Mouse (Mus musculus) cerebellum, postnatal 36 days (tissue): Measurements from ENCODE around the gene Pde4c.

Experiments
- DNase-seq, 2 experiments: peaks; one replicate each; pipeline ENCODE4 v3.0.0; 2021 to 2022; ENCODE audit warnings: mixed read lengths in 2 of 2

The Pde4c gene

GRCm38 (mm10) chr8:70768231-70768776, 44.8 kb downstream of the Pde4c start:
- DNase-seq: peak in 1 of 2 experiments; percentile 28

- DNase-seq: peak in 1 of 2 experiments; percentile 26
These were observed 45.4 kb downstream of the Pde4c start for GRCm38 (mm10) chr8:70768956-70769355.

GRCm38 (mm10) chr8:70769359-70769758, 45.8 kb downstream of the Pde4c start:
- peak; percentile 95 to 98 for DNase-seq

GRCm38 (mm10) chr8:70769858-70770257, 46.3 kb downstream of the Pde4c start:
- DNase-seq: no peak

DNA sequence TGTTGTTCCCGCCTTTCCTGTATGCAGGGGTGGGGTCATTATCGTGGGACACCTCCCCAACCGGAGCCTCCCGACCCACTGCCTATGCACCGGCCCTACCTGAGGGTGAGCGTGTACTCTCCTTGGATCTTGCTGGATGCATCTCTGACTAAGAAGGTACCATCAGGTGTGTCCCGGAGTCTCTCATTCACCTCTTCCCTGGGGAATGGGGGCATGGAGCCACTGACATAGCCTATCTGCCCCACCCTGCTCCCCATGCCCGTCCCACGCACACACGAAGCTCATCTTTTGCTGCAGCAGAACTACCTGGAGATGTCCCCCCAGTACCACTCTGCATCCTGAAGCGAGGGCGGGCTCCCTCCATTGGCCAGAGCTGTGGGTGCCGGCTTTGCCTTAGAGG, 47.2 kb downstream of the Pde4c start:
- DNase-seq: no peak

DNA sequence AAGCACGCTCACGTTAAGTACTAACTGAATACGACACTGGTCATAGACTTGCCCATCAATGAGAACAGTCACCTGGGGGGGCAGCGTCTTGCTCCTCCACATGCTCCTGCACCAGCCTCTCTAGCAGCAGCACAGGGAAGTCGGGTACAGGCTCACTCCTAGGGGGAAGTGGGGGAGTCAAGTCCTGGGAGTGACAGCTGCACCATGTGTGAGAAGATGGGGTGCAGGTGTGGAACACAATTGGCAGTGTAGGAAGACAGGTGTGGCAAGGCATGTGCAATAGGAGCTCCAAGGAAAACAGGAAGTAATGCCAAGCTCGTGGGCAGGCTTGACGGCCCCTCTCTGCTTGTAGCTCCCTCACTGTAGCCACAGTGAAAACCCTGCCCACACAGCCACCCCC, 47.7 kb downstream of the Pde4c start:
- no peak for DNase-seq

GRCm38 (mm10) chr8:70772075-70772474, 48.6 kb downstream of the Pde4c start:
- no peak for DNase-seq

DNA sequence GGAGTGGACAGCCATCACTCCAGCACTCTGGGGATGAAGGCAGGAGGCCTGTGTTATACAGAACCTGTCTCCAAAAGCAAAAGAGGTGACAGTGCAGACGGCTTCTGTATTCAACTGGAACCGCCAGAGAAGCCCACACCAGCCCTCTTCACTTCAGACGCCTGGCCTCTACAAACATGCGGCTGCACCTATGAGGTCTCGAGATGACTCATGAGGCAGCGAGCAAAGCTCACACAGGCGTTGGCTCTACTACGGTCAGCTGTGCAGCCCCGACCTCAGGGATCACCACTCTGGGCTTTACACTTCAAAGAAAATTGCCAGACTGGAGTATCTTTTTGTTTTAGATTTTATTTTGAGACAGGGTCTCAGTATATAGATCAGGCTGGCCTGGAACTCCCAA, 49.4 kb downstream of the Pde4c start:
- no peak for DNase-seq

DNA sequence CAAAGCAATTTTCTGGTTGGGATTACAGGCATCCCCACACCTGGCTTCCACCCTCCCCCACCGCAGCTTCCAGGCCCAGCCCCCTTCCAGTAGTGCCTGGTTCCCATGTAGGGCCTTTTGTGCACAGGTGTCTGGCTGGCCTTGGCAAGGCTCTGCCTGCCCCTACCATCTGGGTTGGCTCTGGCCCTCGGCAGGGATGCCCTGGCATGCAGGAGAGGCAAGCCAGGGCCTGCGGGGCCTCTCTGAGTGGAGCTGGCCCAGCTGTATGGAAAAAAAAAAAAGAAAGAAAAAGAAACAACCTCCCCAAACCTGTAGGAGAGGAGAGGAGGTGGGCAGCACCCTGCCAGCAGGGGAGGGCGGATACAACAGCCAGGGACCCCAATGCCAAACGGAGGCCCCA, 49.9 kb downstream of the Pde4c start:
- DNase-seq: peak; percentile 70 to 77

DNA sequence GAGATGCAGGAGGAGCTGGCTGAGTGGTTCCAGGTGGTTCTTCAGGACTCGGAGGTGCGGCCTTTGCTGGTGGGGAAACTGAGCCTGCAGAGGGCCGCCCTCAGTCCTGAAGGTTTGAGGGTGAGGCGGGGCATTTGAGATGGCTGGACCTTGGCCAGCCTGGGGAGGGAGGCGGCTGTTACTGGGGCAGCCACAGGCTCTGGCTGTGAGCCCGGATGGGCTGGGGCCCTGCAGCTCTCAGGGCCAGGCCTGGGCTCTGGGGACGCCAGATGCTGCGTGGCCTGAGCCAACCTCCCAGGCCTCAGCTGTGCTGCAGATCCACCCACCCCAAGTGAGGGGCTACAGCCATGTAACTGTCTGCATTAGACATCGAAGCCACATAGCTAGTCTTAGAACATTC, 50.3 kb downstream of the Pde4c start:
- peak; percentile 72 to 81 for DNase-seq

GRCm38 (mm10) chr8:70774740-70775139, 51.2 kb downstream of the Pde4c start:
- peak in 1 of 2 experiments; percentile 34 for DNase-seq

DNA sequence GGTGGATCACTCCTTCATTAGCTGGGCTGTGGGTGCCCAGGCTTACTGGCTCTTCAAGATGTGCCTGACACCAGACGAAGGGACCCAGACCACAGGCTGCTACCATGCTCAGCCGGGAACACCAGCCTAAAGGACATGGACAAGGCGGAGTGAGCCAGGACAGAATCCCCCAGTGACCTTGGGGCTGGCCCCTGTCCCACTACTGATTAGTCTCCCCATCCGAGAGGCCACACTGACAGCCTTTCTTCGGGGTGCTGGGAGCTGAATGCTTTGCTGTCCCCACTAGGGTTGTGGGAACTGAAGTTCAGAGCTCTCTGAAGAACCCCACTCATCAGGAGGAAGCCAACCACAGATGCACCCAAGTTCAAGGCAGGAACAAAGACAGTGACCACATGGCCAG, 51.7 kb downstream of the Pde4c start:
- peak in 1 of 2 experiments; percentile 33 for DNase-seq

- DNase-seq: no peak
These were observed 52.5 kb downstream of the Pde4c start for GRCm38 (mm10) chr8:70775851-70776495.

GRCm38 (mm10) chr8:70776496-70777444, 53.2 kb downstream of the Pde4c start, which contains the start of gene Pik3r2:
Gene Pik3r2 (minus strand): TSS chr8:70776713.
- DNase-seq: peak; percentile 98 to 99

DNA sequence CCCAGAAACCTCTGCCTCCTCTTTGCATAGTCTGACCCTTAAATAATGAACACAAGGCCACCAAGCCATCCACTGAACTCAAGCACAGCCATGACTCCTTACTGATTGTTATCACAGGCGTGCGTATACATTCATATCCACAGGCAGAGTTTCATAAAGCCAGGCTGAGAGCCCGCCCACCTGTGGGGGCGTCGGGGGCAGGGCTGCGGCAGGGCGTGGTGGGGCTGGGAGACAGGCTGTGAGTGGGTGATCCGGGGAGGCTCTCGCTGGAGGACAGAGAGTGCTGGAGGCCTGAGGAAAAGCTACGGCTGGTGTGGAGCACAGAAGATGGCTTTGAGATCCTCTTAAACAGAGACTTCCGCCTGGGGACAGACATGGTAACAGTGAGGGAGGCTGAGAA, 56.6 kb downstream of the Pde4c start:
- no peak for DNase-seq

- no peak for DNase-seq
These were observed 63.0 kb downstream of the Pde4c start for GRCm38 (mm10) chr8:70786291-70787050.

- no peak for DNase-seq
These were observed 63.5 kb downstream of the Pde4c start for GRCm38 (mm10) chr8:70787051-70787445.

DNA sequence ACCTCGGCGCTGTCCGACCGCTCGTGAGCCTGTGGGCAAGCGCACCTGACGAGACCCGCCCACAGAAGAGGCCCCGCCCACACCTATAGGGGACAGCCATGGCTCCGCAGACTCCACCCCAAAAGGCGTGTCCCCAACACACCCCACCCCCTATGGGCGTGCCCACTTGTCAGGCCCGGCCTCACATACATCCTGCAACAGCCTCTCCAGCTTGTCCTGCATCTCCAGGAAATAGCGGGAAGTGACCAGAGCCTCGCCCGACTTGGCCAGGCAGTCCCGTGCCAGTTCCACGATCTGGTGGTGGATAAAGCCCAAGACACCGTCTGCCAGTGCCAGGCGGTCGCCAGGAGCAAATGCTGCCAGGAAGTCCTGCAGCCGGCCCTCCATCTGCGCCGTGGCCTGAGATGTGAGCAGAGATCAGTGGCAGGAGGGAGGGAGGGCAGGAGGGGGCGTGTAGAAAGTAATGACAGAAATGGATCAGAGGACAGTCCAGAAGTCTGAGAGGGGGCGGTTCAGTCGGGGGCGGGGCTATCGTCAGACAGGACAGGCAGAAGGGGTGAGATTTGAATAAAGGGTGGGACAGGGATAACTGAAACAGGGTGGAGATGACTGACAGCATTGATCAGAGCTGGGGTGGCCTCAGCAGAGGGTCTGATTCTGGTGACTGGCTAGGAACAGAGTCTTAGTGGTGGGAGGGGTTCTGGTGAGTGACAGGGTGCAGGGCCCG, 64.6 kb downstream of the Pde4c start:
- DNase-seq: peak; percentile 86 to 89

GRCm38 (mm10) chr8:70789046-70789445, 65.5 kb downstream of the Pde4c start:
- DNase-seq: no peak

DNA sequence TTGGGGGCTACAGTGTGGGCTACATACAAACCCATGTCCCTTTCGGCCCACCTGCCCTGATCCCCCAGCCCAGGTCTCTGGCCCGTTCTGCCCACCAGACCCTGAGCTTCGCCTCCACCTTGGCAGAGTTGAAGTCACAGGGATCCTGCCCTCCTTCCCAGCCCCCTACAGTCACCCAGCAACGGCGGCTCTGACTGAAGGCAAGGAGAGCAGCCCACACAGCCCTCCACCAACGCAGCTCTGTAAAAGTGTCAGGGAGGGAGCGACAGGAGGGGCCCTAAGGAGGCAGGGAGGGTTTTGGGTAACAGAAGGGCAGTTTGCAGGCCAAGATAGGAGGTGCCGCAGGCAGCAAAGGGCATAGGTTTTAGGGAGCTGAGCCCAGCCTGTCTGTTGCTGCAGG, 67.3 kb downstream of the Pde4c start:
- no peak for DNase-seq

DNA sequence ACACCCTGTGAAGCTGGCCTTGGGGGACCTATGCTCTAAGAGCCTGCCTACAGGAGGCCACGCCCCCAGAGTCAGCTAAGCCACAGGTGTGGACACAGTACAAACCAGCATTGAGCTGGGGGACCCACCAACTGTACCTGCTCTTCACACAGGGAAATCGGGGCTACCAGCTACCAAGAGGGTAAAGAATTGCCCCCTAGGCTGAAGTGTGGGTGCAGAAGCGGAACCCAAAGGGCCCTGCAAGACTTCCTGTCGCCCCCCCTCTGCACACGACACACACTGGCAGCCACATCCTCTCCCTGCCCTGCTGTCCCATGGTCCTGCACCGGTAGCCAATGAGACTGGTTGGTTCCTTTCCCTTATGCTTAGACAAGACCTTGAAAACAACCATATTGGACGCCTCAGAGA, 67.8 kb downstream of the Pde4c start:
- no peak for DNase-seq
